13 mouse cellular contexts compared by ENCODE assay signal in the genomic region with DNA sequence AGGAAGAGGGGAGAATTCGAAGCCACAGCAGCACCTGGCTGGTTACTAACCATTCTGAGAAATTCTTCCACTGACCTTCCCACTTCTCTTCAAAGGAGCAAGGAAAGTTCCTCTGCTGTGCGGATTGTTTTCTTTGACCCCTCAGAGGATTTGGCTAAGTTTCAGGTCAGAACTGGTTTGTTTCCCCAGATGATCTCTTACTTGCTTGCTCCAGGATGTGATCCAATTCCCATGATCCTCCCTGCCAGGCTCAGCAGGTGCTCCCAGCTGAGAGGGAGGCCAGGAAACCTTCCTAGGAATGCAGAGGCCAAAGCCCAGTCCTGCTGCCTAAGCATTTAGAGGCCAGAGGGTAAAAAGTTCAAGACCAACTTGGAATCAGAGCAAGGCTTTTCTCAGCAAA. TPM values are rescaled to one million over a fixed set of nuclear protein-coding genes. Genes with fewer than 3 reads are reported as not detected.
DNase-seq lines count a peak whose midpoint lies in the region; ATAC-seq and TF ChIP-seq lines count a peak whose summit lies in the region.
"Had no signal": no experiment of that assay in that cellular context is flagged by ENCODE, and none has a peak within 500 bp of the region (broad histone marks: within the 10 kb centered on the region; RNA-seq: fewer than 3 reads in every experiment).

No protein-coding gene starts in this region.

- H3K36me3 ChIP-seq in heart, embryonic 12.5 days, result no peaks in the 10 kb centered on the region
- no peaks in the 10 kb centered on the region for H3K36me3 ChIP-seq in MEL (ENCODE audit: control insufficient read depth in 1 of 2, insufficient read depth in 2 of 2, low read length in 2 of 2)
- H3K36me3 ChIP-seq in kidney, embryonic 15.5 days, result no peaks in the 10 kb centered on the region

- H3K4me3 ChIP-seq in heart, embryonic 12.5 days, result no peak overlapping the region
- H3K4me3 ChIP-seq in MEL (ENCODE audit: control insufficient read depth in 1 of 2, insufficient read depth in 1 of 2, low read depth in 2 of 2, low read length in 2 of 2), result no peak overlapping the region
- H3K4me3 ChIP-seq in cortical plate, adult 2 months (ENCODE audit: insufficient read depth, low read length), result no peak overlapping the region
- H3K4me3 ChIP-seq in kidney, embryonic 15.5 days (replicated peaks), result no peak overlapping the region

- TF ChIP-seq RAD21 in MEL (IDR thresholded peaks at IDR 0.05; ENCODE audit: low read depth, low read length), result no peak

- 54% methylated on average over 2 of the region's 2 CpGs for WGBS in heart, embryonic 12.5 days
- WGBS in kidney, embryonic 15.5 days, result 38% methylated on average over 2 of the region's 2 CpGs

- H3K79me2 ChIP-seq in MEL (ENCODE audit: control insufficient read depth, insufficient read depth, low read length, poor library complexity), result no peaks in the 10 kb centered on the region

- TF ChIP-seq EP300 in MEL (IDR thresholded peaks at IDR 0.05; ENCODE audit: low read depth in 1 of 2, low read length in 2 of 2), result no peak

- TF ChIP-seq POLR2A in MEL (IDR thresholded peaks at IDR 0.05; ENCODE audit: control insufficient read depth in 1 of 2, insufficient read depth in 1 of 2, low read depth in 1 of 2, low read length in 2 of 2, poor library complexity in 1 of 2), result no peak
- TF ChIP-seq POLR2A in cortical plate, adult 2 months (IDR thresholded peaks at IDR 0.05; ENCODE audit: extremely low read depth, insufficient read depth, low read length), result no peak

- no peak for TF ChIP-seq CTCF in MEL (IDR thresholded peaks at IDR 0.05 in 2 of 3, conservative IDR thresholded peaks at IDR 0.05 in 1 of 3; ENCODE audit: control insufficient read depth in 1 of 3, insufficient read depth in 1 of 3, low read depth in 2 of 3, low read length in 3 of 3, poor library complexity in 1 of 3, severe bottlenecking in 1 of 3)
- TF ChIP-seq CTCF in cortical plate, adult 2 months (IDR thresholded peaks at IDR 0.05; ENCODE audit: extremely low read depth, insufficient read depth, low read length), result no peak

- no peak for DNase-seq in heart, postnatal 36 days
- DNase-seq in MEL (ENCODE audit: low read depth, low spot score), result no peak
- DNase-seq in cerebellum, adult 9-11 months, result no peak
- no peak for DNase-seq in retina, postnatal 1 day
- DNase-seq: right cerebral cortex, adult 18-20 months had no signal

- ATAC-seq in heart, embryonic 12.5 days (ENCODE audit: insufficient number of reproducible peaks, low FRiP score), result no peak
- ATAC-seq in kidney, embryonic 15.5 days (replicated peaks; ENCODE audit: low FRiP score), result no peak
- no peak for ATAC-seq in inflammation-experienced regulatory T-cells, adult 6 months
- ATAC-seq: forebrain, embryonic 16.5 days; midbrain, embryonic 16.5 days had no signal

- H3K9ac ChIP-seq in heart, embryonic 12.5 days, result no peak overlapping the region
- H3K9ac ChIP-seq in MEL (ENCODE audit: control insufficient read depth, low read depth, low read length, poor library complexity, severe bottlenecking), result no peak overlapping the region
- H3K9ac ChIP-seq in kidney, embryonic 15.5 days, result no peak overlapping the region

- no peaks in the 10 kb centered on the region for H3K9me3 ChIP-seq in heart, embryonic 12.5 days (replicated peaks)
- no peaks in the 10 kb centered on the region for H3K9me3 ChIP-seq in MEL (replicated peaks; ENCODE audit: insufficient read depth, low read length)
- H3K9me3 ChIP-seq in kidney, embryonic 15.5 days (replicated peaks), result no peaks in the 10 kb centered on the region

- no peaks in the 10 kb centered on the region for H3K4me1 ChIP-seq in heart, embryonic 12.5 days (replicated peaks)
- H3K4me1 ChIP-seq in MEL (ENCODE audit: control insufficient read depth in 1 of 2, insufficient read depth in 2 of 2, low read length in 2 of 2), result no peaks in the 10 kb centered on the region
- H3K4me1 ChIP-seq in cortical plate, adult 2 months (ENCODE audit: control insufficient read depth, insufficient read depth, low read length), result 0 out of 2 replicates have a peak, but pooled peaks cover 1% of the 10 kb centered on the region
- H3K4me1 ChIP-seq in kidney, embryonic 15.5 days, result peaks cover 12% of the 10 kb centered on the region; the same call in 1 of the 2 replicates

- 0 out of 2 replicates have a peak, but pooled peaks cover 3% of the 10 kb centered on the region for H3K27me3 ChIP-seq in heart, embryonic 12.5 days (replicated peaks)
- H3K27me3 ChIP-seq in MEL (ENCODE audit: control insufficient read depth in 1 of 2, insufficient read depth in 2 of 2, low read length in 2 of 2), result peaks cover 7 to 10% of the 10 kb centered on the region in 2 experiments
- H3K27me3 ChIP-seq in kidney, embryonic 15.5 days, result 0 out of 2 replicates have a peak, but pooled peaks cover 6% of the 10 kb centered on the region

- H3K4me2 ChIP-seq in heart, embryonic 12.5 days, result no peak overlapping the region
- H3K4me2 ChIP-seq in kidney, embryonic 15.5 days, result no peak overlapping the region
- H3K4me2 ChIP-seq: liver, embryonic 11.5 days had no signal

- intact Hi-C loops in heart, postnatal 36 days (cut with DNase I), result no loop called here

- peak overlapping the region; percentile 17; the same call in 1 of the 2 replicates for H3K27ac ChIP-seq in heart, embryonic 12.5 days (ENCODE audit: poor library complexity, severe bottlenecking)
- H3K27ac ChIP-seq in MEL (ENCODE audit: control insufficient read depth, low read depth, low read length), result no peak overlapping the region
- peak overlapping the region; percentile 40; the same call in 1 of the 2 replicates for H3K27ac ChIP-seq in cortical plate, adult 2 months (ENCODE audit: insufficient read depth, low read length)
- H3K27ac ChIP-seq in kidney, embryonic 15.5 days, result peak overlapping the region; percentile 57
- H3K27ac ChIP-seq: kidney, postnatal 0 days had no signal

TF ChIP-seq in MEL, 35 proteins besides CTCF, POLR2A, EP300 and RAD21:
- TF ChIP-seq POLR2AphosphoS5 (IDR thresholded peaks at IDR 0.05; ENCODE audit: borderline replicate concordance, low read depth, low read length) (no peak), TAL1 (IDR thresholded peaks at IDR 0.05; ENCODE audit: low read length) (0 out of 2 replicates have a peak, but pooled peaks have one; percentile 2)

RNA-seq across cellular contexts. Expression of gene Dock6, which starts 14.2 kb away (rescaled TPM):
- 52.3 and 59.0 TPM in 2 replicates for polyA plus RNA-seq in heart, embryonic 12.5 days (2016; fragmentation: Nextera tagmentation; extraction: Ambion mirVana)
- total RNA-seq in heart, postnatal 36 days (2021), result 10 to 100 TPM; 31.0 to 39.1 TPM
- total RNA-seq in MEL (2012; rRNA removed), result 3.3 and 5.0 TPM in 2 replicates
- 10 to 100 TPM in 1 of 2 experiments, not detected in 1; 21.3 TPM for polyA plus RNA-seq in MEL (2012; ENCODE audit: insufficient read depth in 1 of 2, insufficient read length in 2 of 2, low read depth in 1 of 2, low replicate concordance in 2 of 2, missing spikeins in 1 of 2)
- 42.3 and 42.6 TPM in 2 replicates for polyA plus RNA-seq in cortical plate, adult 2 months (2012; rRNA removed)
- 36.8 and 46.3 TPM in 2 replicates for polyA plus RNA-seq in kidney, embryonic 15.5 days (2015; fragmentation: Nextera tagmentation; extraction: Ambion mirVana)
- 1 to 10 TPM; 1.7 to 2.1 (median 1.9) TPM for polyA plus RNA-seq in inflammation-experienced regulatory T-cells, adult 6 months (2017; shearing (Covaris generic))

RNA-seq across cellular contexts. Expression of gene Angptl8, which starts 31.3 kb away (rescaled TPM):
- 1.7 and 1.9 TPM in 2 replicates for polyA plus RNA-seq in heart, embryonic 12.5 days (2016; fragmentation: Nextera tagmentation; extraction: Ambion mirVana)
- not detected for total RNA-seq in heart, postnatal 36 days (2021)
- not detected in 2 replicates for total RNA-seq in MEL (2012; rRNA removed)
- under 1 TPM in 1 of 2 experiments, not detected in 1; 0.25 TPM for polyA plus RNA-seq in MEL (2012; ENCODE audit: insufficient read depth in 1 of 2, insufficient read length in 2 of 2, low read depth in 1 of 2, low replicate concordance in 2 of 2, missing spikeins in 1 of 2)
- polyA plus RNA-seq in cortical plate, adult 2 months (2012; rRNA removed), result not detected in 2 replicates
- 4.3 and 4.9 TPM in 2 replicates for polyA plus RNA-seq in kidney, embryonic 15.5 days (2015; fragmentation: Nextera tagmentation; extraction: Ambion mirVana)
- not detected for polyA plus RNA-seq in inflammation-experienced regulatory T-cells, adult 6 months (2017; shearing (Covaris generic))

RNA-seq across cellular contexts. Expression of gene Rab3d, which starts 51.4 kb away (rescaled TPM):
- polyA plus RNA-seq in heart, embryonic 12.5 days (2016; fragmentation: Nextera tagmentation; extraction: Ambion mirVana), result 10.5 and 12.2 TPM in 2 replicates
- total RNA-seq in heart, postnatal 36 days (2021), result 10 to 100 TPM; 12.4 to 13.4 TPM
- total RNA-seq in MEL (2012; rRNA removed), result 19.0 and 22.9 TPM in 2 replicates
- 10 to 100 TPM in 1 of 2 experiments, not detected in 1; 44.2 TPM for polyA plus RNA-seq in MEL (2012; ENCODE audit: insufficient read depth in 1 of 2, insufficient read length in 2 of 2, low read depth in 1 of 2, low replicate concordance in 2 of 2, missing spikeins in 1 of 2)
- polyA plus RNA-seq in cortical plate, adult 2 months (2012; rRNA removed), result 14.3 and 15.6 TPM in 2 replicates
- polyA plus RNA-seq in kidney, embryonic 15.5 days (2015; fragmentation: Nextera tagmentation; extraction: Ambion mirVana), result 11.0 and 11.3 TPM in 2 replicates
- 1 to 10 TPM; 7.4 to 9.6 (median 8.9) TPM for polyA plus RNA-seq in inflammation-experienced regulatory T-cells, adult 6 months (2017; shearing (Covaris generic))

Comparison
In these comparisons a context has a peak if more than half of its experiments do, and no peak if none do; other contexts are left out.
1. RNA of gene Dock6, which starts 14.2 kb away (polyA plus RNA-seq): 52.3 to 59.0 TPM in heart, embryonic 12.5 days, 36.8 to 46.3 TPM in kidney, embryonic 15.5 days, 42.3 to 42.6 TPM in cortical plate, adult 2 months and 21.3 TPM in MEL; 1.7 to 2.1 TPM in inflammation-experienced regulatory T-cells, adult 6 months; every median in the first group is over 4 times any median in the second.